Mouse (Mus musculus): Measurements from ENCODE around the gene Lrcol1.

DNA sequence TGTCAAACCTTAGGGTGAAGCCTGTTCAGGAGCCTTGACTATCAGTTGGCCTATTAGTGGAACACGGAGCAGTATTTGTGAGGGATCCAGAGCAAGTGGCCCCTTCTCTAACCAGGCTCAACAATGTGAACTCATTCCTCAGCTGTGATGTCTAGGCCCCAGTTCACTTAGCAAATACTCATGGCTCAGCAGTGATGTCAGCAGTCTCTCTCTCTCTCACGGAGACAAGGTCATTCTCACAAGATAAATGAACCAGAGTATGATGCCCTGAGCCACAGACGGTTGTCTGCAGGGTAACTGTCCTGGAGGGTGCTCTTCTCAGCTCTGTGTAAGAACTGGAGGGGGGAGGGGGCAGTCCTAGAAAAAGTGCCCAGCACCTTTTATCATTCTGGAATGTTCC, 59.4 kb downstream of the Lrcol1 start:
- TF ChIP-seq CTCF (IDR thresholded peaks at IDR 0.05; ENCODE audit: borderline replicate concordance, insufficient read depth, low read length) (no peak), POLR2A (IDR thresholded peaks at IDR 0.05; ENCODE audit: low read depth, low read length) (no peak)

Data from embryonic fibroblast, embryonic 13.5 days (primary cell).